Mouse (Mus musculus) thymus, postnatal 14 days (tissue): ENCODE data around the gene Tmem125.
"Not testable (repeated sequence)": the region's sequence is repeated elsewhere in the genome, so short reads cannot be mapped to it uniquely, and the experiment has no call there.

ENCODE experiments used
- DNase-seq: peaks from one replicate; pipeline ENCODE4 v3.0.0; 2021

Gene Tmem125

DNA sequence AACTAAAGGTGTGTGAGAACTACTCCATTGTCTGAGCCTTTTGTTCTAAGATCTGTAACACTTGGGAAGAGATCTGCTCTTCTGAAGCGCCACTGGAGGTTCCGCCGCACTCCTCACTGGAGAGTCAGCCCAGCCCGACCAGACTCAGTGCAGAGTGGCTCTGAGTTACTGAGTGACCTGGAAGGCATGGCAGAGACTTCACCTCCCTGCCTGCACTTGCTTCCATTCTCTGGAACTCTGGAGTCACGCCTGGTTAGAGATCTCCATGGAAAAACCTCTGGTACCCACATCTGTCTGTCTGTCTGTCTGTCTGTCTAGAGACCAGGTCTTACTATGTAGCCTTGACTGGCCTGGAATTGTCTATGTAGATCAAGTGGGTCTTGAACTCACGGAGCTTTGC is 8.2 kb downstream of the Tmem125 start:
- no peak for DNase-seq

DNA sequence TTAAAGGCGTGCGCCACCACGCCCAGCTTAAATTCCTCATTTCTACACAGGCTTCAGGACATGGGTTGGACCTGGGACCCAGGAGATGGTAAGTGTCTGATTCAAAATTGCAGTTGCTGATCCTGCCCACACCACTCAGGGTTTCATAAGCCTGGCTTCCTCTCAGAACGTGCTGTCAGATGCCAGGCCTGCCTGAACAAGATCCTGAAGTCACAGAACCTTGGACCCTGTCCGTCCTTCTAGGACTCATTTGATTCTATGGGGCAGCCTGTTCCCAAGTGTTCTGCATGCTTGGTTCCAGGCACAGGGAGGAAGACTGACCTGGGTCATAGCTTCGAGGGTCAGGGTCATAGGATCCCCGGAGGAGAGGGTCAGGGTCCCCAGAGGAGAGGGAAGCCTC is 10.2 kb downstream of the Tmem125 start:
- no peak for DNase-seq

DNA sequence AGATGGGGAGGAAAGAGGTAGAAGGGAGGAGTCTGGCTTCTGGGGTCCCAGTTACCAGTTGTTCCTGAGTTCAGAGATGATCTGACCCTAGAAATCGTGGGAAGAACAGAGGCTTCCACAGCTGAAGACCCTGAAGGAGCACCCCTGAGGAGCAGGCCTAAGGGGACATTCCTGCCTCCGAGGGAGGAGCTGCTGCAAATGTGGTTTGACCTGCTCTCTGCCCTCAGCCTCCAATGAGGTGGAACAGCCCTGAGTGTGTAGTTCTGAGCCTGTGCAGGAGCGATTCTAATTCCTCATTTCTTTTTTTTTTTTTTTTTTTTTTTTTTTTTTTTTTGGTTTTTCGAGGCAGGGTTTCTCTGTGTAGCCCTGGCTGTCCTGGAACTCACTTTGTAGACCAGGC is 10.7 kb downstream of the Tmem125 start:
- DNase-seq: no peak

DNA sequence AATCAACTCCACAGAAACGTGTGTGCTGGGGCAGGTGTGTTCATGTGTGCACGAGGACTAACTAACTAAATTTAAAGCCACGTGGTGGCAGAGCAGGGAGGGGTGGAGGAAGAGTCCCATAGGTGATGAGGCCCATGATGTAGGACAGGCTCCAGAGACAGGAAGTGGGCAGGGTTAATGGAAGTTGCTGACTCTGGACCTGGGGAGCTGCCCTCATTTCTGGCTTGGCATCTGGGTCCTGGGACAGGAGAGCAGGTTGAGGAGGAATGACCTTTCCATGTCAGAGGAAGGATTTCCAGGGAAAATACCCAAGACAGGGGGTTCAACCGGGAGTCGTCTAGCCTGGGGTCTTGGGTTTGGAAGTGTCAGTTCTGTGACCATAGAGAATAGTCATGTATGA is 11.2 kb downstream of the Tmem125 start:
- no peak for DNase-seq

DNA sequence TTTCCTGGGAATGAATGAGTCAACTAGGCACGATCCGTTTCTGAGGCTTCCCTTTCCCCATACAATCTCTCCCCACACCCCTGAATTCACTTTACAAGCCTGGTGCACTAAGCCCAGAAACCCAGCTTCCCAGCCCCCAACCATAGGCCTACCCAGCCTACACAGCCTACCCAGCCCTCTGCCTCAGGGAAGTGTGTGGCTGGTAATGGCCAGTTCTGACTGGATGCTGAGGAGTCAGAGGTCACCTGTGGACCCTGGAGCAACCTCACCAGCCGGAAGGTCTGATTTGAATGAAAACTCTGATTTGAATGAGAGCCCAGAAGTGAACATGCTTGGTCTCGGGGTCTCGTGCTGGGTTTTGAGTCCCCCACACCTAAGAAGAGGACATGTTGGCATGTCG is 16.1 kb downstream of the Tmem125 start:
- DNase-seq: no peak

DNA sequence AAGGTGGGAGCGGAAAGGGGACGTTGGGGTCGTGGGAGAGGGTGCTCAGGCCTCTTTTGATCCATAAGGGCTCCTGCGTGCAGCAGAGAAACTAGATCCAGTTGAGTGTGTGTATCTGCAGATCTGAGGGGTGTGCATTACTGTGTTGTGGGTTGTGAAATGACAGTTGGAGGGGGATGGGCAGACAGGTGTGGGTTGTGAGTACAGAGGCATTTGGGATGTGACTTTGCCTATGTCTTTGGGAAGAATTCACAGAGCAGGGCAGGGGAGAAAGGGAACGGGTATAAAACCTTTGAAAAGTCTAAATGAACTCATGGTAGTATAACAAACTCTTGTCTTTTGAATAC is 16.5 kb downstream of the Tmem125 start:
- peak; percentile 20 for DNase-seq

DNA sequence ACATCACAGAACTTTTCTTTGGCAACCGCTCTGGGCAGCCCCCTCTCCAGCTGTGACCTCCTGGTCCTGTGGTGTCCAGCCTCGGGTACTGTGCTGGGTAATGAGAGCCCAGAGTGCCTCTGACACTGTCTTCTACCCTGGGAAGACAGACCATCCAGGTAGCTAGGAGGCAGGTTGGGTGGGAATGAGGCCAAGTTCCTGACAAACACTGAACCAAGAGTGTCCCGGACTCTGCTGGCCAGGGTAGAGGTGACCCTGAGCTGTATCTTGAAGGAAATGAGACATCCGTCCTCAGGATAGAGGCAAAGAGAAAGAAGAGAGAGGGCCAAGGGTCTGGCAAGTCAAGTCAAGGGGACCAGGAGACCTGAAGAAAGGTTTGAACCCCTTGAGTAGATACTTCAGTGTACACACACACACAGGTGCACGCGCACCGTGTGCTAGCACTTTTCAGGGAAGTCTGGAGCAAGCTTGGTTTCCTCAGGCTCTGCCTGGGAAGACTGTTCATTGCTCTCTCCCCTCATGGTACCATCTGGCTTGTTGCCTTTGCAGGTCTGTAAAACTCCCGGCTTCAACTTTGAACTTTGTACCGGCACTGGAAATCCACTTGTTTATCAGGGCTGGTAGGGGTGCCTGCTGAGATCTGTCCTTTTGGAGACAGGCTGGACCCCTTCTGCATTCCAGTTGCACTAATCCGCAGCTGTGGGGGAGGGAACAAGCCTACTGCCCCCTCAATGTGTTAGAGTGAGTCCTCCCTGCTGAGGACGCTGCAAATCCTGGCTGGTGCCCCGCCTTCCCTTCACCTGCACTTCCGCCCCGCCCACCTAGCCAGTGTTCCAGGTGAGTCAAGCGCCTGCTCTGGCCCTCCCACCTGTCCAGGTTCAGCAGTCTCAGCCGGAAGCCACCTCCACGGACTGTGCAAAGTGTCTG is 17.2 kb downstream of the Tmem125 start, which contains the start of gene 2610528J11Rik:
Gene 2610528J11Rik, plus strand, starts transcription at position 592 of the 927 bp plus-strand sequence.
- DNase-seq: peak; percentile 26

DNA sequence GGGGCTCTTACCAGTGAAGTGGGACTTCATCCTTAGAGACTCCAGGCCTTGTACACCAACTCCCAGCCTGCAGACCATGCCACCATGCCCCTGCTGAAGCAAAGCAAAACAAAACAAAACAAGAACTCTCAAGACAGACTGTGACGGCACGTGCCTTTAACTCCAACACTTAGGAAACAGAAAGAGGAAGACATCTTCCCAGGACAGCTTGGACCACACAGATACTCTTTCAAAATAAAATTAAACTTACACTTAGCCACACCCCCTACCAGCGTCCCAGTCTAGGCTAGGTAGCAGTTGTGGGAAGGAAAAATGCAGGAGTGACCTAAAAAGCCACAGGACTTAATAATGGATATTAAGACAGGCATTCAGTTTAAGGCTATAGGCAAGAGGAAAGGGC is 18.1 kb downstream of the Tmem125 start:
- no peak for DNase-seq

DNA sequence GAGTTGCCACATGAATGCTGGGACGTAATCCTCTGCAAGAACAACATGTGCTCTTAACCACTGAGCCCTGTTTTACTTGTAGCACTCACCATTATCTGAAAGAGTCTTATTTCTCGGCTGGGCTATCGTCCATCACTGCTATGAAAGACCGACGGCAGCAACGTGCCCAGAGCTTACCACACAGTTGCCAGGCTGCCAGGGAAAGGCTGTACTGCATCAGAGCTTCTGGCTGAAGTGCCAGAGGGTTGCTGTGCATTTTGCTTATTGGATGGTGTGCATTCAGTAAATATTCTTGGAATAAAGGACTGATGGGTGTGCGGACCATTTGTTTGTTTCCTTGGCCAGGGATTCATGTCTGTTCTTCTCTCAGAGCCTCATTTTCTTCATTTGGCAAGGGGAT is 19.9 kb downstream of the Tmem125 start:
- DNase-seq: no peak

DNA sequence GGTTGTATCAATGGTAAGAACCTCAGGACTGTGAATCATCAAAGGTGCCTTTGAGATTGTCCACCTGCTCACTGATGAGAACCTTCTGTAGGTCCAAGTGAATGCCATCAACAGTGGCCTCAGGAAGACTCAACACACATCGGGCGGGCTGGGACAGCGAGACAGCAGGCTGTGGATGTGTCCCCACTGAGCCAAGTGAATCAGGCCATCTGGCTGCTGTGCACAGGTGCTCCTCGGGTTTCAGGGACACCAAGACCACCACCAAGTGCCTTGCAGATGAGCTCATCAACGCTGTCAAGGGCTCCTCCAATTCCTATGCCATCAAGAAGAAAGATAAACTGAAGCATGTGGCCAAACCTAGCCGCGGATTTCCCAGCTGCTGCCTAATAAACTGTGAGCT is 21.6 kb downstream of the Tmem125 start:
- no peak for DNase-seq

DNA sequence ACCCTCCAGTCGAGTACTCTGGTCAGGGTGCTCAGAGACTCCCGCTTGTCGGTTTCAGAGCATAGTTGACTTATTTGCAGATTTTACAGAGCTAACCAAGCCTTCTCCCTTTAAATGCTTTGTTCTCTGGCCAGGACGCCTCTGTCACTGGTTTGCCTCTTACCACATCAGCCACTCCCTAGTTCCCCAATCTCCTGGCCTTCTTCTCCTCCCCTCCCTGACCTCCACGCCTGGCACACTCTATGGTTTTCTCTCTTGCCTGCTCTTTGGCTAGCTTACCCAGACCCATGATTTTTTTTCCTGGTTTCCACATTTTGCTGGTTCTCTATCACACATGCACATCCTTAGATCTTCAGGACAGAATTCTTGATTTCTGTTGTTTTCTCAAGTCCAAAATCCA is 25.6 kb downstream of the Tmem125 start:
- DNase-seq: no peak

DNA sequence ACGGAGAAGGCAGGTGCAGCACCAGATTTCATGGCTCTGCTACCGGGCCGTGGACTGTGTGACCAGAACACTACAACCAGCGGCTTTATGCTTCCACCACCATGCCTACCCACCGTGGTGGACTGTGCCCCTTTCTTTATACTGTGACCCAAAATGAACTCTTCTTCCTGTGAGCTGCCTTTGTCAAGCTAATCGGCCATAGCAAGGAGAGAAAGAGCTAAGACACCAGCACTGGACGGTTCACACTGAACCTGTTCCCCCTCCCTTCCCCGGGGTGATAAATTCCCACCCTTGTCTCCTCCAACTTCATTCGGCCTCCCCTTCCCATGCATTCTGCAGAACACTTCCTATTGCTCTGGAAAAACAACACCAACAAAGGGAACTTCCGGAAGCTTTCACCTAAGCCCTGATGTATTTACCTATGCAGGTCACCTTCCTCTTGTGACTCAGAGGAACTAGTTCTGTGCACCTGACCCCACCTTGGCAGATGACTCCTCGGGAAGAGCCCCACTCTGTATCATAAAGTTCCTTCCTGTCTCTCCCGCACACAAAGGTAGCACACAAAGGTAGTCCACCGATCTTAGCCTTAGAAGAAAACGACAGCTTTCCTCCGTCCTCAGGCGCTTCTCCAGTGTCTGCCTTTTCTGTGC is 26.2 kb downstream of the Tmem125 start:
- DNase-seq: no peak

DNA sequence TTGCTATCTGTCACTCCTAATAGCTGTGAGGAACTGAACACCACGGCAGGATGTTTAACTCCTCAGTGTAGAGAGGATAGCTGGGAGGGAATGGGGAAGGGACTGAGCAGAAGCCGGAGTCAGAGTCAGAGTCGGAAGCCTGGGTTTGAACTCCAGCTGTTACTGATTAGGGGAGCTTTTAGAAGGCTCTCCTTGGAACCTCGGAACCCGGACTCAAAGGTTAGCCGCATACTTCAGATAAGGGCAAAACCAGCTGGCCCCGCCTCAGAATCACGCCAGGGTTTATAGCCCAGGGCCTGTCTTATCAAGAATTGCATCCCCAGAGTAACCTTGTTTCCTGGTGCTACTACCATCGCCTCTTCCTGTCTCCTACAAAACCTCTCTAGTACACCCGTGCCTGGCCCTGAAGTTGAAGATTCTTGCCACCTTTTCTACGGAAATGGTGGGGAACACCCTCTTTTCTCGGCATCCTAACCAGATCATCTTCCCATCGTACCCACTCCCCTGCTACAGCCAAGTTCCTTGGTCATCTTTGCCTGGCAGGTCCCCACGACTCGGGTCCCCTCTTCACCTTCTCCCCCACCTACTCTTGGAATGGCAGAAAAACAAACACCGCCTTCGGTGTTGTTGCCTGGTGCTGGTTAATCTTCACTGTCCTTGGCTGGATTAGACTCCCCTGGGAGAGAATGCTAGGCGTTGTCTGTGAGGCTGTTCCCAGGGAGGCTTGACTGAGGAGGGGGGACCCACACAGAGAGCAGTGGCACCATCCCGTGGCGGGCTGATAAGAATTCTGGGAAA is 26.9 kb downstream of the Tmem125 start:
- DNase-seq: no peak

DNA sequence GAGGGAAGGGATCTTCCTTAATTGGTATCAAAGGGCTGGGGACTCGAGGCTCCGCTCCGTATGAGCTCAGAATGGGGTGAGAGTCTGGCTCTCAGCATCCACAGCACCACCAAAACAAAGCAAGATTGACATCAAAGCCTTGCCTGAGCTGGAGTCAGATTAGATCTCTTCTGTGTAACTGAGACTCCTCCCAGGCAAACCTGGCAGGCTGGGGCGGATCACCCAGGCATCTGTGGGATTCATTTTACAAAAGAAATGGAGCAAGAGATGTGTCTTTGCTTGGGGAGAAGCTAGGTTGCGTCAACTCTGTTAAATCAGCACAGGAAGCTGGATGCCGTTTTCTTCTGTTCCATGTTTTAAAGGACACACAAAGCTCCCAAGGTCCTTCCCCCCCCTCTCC is 34.8 kb downstream of the Tmem125 start:
- peak; percentile 14 for DNase-seq

DNA sequence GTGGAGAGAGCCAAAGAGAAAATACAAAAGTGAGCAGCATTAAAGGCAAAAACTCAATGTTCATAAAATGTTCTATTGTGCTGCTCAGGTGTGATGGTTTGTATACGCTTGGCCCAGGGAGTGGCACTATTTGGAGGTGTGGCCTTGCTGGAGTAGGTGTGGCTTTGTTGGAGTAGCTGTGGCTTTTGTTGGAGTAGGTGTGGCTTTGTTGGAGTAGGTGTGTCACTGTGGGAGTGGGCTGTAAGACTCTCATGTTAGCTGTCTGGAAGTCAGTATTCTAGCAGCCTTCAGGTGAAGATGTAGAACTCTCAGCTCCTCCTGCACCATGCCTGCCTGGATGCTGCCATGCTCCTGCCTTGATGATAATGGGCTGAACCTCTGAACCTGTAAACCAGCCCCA is 36.7 kb downstream of the Tmem125 start:
- DNase-seq: not testable (repeated sequence)

DNA sequence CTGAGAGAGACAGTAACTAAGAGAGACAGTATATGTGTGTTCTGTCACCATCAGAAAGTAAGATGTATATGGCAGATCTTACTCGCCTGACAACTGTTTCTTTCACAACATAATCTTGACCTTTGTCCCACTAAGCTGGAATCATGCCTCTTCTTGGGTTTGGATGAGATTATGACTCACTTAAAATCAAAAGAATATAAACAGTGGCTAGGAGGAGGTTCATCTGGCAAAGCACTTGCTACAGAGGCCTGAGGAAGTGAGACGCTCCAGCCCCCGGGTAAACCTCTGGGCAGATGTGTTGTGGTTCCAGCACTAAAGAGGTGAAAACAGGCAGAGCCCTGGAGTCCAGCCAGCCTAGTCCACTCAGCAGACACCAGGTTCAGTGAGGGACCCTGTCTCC is 38.3 kb downstream of the Tmem125 start:
- DNase-seq: no peak

DNA sequence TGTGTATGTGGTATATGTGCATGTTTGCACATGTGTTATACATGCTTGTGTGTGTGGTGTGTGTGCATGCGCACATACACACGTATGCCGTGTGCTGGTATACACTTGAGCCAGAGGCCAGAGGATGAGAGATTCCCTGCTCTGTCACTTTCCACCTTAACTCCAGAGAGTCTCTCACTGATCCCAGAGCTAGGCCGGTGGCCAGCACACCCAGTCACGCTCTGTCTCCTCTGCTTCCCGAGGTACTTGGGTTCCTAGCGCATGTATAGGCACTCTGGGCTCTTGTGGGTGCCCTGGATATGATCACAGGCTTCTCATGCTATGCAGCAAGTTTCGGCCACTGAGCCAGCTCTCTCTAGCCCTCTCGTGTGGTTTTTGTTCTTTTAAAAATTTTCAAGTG is 43.1 kb downstream of the Tmem125 start:
- DNase-seq: no peak

DNA sequence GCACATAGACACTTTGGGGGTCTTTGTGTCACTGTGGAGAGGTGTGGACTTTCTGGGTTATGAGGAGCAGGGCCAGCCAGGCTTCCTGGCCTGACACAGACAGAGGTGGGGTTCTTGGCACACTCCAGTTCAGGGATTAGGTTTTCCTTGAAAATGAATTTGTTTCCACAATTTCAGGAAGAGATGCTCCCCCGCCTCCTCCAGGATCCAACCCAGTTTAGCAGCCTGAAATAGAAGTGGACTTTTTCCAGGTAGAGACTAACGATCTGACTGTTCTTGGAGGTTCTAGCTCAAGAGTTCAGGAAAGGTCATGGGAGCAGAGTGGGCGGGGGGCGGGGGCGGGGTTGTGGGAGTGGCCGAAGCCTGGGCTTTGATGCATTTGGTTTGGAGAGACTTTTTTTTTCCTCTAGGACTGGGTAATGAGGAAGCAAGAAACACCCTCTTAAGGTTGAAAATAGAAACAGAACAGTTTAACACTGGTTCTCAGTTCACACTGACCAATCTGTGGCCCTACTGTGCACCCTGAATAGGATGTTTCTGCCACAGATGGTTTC is 43.6 kb downstream of the Tmem125 start:
- DNase-seq: no peak
